ENCODE assay signal across 24 mouse cellular contexts in the genomic region with DNA sequence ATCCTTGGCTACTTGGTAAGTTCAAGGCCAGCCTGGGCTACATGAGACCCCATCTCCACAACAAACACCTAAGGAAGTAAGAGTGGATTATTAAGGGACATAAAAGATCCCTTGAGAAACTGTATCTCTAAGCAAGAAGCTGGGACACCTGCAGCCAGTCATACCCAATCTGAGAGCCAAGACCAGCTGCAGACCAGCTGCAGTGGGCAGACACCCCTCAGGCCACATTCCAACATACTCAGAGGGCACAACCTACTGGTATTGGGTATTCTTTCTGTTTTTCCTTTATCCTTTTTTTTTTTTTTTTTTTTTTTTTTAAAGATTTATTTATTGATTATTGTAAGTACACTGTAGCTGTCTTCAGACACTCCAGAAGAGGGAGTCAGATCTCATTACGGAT. TPM values are rescaled to one million over a fixed set of nuclear protein-coding genes. Genes with fewer than 3 reads are reported as not detected.
"Had no signal": no experiment of that assay in that cellular context is flagged by ENCODE, and none has a peak within 500 bp of the region (broad histone marks: within the 10 kb centered on the region; RNA-seq: fewer than 3 reads in every experiment).

No protein-coding gene starts in this region.

- H3K27ac ChIP-seq: liver, embryonic 13.5 days; liver, embryonic 15.5 days; lung, embryonic 15.5 days; midbrain, embryonic 10.5 days; midbrain, embryonic 12.5 days; neural tube, embryonic 12.5 days had no signal

- H3K4me3 ChIP-seq: liver, embryonic 13.5 days; liver, embryonic 15.5 days; lung, embryonic 15.5 days; midbrain, embryonic 10.5 days; midbrain, embryonic 12.5 days; neural tube, embryonic 12.5 days had no signal

- H3K27me3 ChIP-seq: liver, embryonic 13.5 days; liver, embryonic 15.5 days; lung, embryonic 15.5 days; midbrain, embryonic 12.5 days; neural tube, embryonic 12.5 days had no signal

- DNase-seq: liver, embryonic 13.5 days; liver, postnatal 0 days; lung, adult 2 months; lung, postnatal 14 days; lung, postnatal 4 days; midbrain, embryonic 14.5 days; right cerebral cortex, postnatal 14 days; thymus, adult 18-20 months; thymus, postnatal 14 days; thymus, postnatal 36 days had no signal

- H3K9me3 ChIP-seq: liver, embryonic 13.5 days; liver, embryonic 15.5 days; lung, embryonic 15.5 days; midbrain, embryonic 10.5 days; midbrain, embryonic 12.5 days; neural tube, embryonic 12.5 days had no signal

- H3K4me1 ChIP-seq: liver, embryonic 15.5 days had no signal

RNA-seq across cellular contexts. Expression of a gene that starts 1.2 kb away (rescaled TPM):
- total RNA-seq: megakaryocyte, adult 5-6 weeks; megakaryocyte-erythroid progenitor cell, adult 5-6 weeks; neutrophil, adult 5-6 weeks had no signal
- polyA plus RNA-seq: liver, embryonic 13.5 days; liver, embryonic 15.5 days; liver, postnatal 0 days; lung, adult 2 months; lung, embryonic 15.5 days; lung, postnatal 0 days; midbrain, embryonic 10.5 days; midbrain, embryonic 12.5 days; midbrain, embryonic 14.5 days; midbrain, embryonic 16.5 days; neural tube, embryonic 12.5 days; spleen, adult 2 months; stomach, embryonic 14.5 days; stomach, embryonic 16.5 days; thymus, postnatal 0 days had no signal
